Mouse (Mus musculus) 3T3-L1 (cell line): ENCODE data around the gene Itga10.
"Not testable (repeated sequence)": the region's sequence is repeated elsewhere in the genome, so short reads cannot be mapped to it uniquely, and the experiment has no call there.

Experiments
- DNase-seq: peaks from one replicate; pipeline ENCODE4 v3.0.0-alpha.2; 2015; ENCODE audit warnings: low read depth, low spot score

Itga10 gene

DNA sequence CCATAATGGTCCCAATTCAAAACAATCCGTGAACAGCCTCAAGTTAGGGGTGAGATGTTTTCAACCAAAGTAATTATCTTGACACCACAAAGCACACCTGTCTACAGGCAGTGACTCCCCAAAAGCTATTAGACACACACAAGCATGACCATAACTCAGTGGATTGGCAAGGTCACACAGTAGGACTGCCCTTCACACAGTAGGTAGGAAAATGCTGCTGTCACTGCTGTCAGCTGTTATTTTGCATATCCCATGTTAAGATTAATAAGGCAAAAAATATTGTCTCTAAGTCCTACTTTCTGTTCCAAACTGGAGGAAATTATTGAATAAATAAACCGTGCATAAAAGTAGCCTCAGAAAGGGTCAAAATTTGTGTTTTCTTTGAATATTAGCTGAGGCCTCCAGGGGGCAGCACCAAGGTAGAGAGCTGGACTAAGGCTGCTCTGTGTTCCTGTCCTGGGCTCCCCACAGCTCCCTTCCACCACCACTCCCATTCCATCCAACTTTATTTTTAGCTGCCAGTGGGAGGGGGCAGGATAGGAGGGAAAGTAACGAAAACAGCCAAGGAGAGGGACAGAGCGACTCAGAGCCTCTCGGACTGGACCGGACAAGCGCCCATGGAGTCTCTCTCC lies at the start of gene Itga10:
Itga10 (plus strand) TSS at position 567 of the 632 bp plus-strand sequence.
- DNase-seq, result peak; percentile 83

DNA sequence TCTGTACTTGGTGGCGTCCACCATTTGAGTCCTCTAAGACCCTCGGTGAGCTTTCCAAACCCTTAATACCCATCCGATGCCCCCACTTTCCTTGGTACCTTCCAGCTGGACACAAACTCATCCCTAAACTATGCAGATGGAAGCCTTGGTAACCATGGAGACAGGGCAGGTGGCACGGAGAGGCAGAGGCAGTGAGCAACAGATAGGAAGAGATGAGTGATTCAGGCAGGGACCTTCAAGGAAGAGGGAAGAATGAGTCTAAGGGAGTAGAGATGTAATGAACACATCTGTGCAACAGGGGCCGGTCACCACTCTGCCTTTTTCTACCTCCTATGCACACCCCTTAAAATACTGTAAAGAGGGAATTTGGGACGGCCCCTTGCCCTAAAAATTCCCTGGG lies 49.7 kb upstream of the Itga10 start:
- DNase-seq, result peak; percentile 52

DNA sequence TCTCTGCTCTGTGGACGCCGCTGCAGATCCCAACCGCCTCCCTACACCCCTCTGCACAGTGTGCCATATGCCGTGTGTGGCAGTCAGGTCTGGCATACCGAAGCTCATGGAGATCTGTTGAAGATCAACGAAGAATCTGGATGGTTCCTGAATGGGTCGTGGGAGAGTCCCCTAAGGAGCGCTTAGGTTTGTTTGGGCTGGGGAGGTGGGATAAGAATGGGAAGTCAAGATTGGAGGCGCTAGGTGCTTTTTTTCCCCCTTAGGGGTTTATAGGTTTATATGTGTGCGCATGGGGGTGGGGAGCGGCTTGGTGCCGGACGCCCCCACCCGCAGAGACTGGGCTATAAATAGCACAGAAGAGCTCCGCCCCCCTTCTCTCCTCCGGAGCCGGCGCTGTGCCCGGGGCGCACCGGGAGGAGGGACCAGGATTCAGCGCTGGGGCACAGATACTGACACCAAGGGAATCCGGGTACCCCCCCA lies 49.1 kb upstream of the Itga10 start, which contains the start of gene Ankrd34a:
Ankrd34a (plus strand) TSS at position 409 of the 480 bp plus-strand sequence.
- peak; percentile 34 for DNase-seq

DNA sequence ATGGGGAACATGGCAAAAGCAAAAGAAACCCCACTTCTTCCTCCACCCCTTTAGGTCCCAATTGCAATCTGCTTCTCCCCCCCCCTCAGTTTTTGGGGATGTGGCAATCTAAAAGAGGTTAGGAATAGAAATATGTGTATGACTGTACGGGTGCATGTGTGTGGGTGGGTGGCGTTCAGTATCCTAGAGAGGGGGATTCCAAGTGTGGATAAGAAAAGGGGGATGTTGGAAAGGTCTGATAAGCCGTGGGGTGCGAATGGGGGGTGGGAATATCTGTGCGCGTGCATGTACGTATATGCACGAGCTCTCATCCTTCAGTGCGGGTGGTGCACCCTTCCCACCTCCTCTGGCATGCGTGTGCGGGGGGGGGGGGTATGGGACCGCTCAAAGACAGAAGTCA lies 48.5 kb upstream of the Itga10 start:
- DNase-seq, result peak; percentile 27

DNA sequence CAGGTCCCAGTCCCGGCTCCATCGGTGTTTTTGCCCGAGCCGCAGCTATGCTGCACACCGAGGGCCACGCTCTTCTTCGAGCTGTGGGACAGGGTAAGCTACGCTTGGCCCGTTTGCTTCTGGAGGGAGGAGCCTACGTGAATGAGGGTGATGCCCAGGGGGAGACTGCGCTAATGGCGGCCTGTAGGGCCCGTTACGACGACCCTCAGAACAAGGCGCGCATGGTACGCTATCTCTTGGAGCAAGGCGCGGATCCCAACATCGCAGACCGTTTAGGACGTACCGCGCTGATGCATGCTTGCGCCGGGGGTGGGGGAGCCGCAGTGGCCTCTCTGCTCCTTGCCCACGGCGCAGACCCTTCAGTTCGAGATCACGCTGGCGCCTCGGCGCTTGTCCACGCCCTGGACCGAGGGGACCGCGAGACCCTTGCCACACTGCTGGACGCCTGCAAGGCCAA lies 47.9 kb upstream of the Itga10 start:
- peak; percentile 40 for DNase-seq

DNA sequence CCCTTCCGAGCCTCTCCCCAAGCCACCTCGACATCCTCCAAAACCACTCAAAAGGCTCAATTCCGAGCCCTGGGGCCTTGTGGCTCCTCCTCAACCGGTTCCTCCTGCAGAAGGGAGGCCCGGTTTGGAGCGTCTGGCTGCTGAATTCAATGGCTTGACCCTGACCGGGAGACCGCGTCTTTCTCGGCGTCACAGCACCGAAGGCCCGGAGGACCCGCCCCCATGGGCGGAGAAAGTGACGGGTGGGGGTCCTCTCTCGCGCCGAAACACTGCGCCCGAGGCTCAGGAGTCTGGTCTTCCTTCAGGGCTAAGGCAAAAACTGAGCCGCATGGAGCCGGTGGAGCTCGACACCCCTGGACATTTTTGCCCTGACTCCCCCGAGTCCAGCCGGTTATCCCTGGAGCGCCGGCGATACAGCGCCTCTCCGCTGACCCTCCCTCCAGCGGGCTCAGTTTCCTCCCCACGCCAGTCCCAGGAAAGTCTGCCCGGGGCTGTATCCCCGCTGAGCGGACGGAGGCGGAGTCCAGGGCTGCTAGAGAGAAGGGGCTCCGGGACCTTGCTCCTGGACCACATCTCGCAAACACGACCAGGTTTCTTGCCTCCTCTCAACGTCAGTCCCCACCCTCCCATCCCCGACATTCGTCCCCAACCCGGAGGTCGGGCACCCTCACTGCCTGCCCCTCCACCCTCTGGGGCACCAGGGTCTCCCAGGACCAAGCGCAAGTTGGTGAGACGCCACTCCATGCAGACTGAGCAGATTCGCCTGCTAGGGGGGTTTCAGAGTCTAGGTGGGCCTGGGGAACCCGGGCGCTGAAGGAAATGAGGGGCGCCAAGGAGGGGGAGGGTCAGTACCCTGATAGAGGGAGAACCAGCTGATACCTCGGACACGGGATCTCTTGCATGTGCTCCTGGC lies 47.0 kb upstream of the Itga10 start:
- DNase-seq, result no peak

DNA sequence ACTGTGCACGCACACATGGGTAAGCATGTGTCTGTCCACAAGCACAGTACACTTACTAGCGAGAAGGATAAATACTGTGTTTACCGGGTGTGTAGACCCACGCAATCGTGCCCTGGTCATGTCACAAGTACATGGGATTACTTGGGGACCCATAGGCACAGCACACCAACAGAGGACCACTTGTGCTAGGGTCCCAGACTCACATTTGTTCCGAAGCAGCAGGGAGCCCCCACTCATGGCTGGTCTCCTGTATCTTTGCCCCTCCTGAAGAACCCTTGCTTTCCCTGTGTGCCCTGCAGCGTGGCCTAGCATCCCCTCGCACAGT lies 46.4 kb upstream of the Itga10 start:
- no peak for DNase-seq

DNA sequence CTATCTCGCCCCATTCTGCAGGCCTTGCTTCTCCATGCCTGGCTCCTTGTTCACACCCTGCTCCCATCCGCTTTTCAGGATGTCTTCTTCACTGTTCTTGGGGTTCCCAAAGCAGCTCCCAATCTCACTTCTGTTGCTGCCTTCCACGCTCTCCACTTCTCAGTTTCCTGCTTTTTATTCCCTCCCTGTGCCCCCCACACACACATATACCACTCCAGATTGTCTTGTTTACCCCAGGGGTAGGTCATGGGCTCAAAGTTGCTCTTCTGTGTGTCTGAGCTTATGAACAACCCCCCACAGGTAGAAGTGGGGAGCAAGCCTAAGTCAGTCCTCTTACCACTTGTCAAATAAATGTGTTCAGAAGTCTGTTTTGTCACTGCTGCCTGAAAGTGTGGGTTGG lies 46.0 kb upstream of the Itga10 start:
- no peak for DNase-seq

DNA sequence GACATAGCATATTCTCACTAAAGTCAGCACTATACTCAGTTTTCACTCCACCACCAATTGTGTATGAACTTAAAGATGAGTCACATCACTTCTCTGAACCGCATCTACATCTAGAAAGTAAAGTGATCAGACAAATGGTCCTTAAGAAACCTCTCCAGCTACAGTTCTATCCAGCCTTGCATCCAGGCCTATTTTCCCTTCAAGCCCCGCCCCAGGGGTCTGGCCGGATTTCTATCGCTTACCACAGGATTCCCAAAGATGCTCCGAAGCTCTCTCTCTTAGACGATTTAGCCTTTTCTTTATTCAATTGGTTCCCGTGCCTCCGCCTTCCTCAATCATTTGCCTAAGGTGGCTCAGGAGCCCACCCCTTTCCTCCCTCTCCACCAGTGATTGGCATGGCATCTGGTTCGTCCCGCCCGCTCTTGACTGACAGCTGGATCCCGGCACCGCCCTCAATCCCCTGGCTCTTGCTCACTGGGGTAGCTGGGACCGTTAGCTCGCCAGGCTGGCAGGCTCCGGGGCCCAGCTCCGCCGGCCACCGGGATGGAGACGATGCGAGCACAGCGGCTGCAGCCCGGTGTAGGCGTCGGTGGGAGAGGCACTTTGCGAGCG lies 44.6 kb upstream of the Itga10 start, which contains the start of gene Lix1l:
Lix1l (plus strand) TSS at position 511 of the 612 bp plus-strand sequence.
- peak; percentile 100 for DNase-seq

DNA sequence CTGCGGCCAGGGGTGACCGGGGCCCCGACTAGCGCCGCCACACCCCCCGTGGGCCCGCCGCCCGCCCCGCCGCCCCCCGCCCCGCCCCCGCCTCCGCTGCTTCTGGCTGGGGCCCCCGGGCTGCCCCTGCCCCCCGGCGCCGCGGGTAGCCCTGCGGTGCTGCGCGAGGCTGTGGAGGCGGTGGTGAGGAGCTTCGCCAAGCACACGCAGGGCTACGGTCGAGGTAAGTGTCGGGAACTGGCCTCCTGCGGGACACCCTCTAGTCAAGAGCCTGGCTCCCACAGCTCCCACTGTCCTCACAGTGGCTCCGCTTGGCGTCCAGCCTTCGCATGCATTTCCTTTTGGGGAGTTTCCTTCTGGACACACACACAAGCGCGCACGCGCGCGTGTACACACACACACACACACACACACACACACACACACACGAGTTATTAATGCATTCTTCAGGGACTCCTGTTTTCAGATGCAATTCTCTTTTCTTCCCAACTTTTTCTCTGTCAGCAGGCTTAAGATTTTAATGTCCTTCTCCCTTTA lies 44.1 kb upstream of the Itga10 start:
- peak; percentile 87 for DNase-seq

DNA sequence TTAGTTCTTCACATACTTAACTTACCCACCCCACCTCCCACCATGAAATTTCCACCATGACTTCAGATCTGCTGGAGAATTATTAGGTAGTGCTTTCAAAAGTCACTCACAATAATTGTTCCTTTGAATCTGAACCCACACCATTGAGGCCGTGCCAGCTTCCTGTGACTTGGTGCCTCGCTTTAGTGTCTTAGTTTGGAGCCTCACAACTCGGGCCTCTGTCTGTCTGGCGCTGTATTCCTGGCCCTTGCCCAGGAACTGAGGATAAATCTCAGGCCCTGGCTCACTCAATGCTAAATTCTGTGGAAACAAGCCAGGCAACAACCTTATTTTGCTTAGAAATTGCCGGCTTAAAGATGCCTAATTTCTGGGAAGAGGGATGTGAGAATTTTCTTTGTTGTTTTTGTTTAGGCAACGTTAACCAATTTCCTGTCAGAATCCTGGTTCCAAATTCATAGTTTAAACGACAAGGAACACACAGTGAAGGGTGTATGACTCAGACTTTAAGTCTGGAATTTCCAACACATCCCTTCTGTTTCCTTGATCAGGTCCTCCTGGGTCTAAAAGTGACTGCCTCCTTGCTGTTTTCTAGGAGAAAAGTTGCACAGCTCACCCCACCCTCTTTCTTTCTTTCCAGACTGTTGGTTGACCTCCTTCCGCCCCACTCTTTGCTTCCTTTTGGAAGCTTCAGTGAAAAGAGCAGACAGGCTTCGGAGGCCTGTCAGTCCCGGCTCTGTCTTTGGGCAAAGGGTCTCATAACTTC lies 43.3 kb upstream of the Itga10 start:
- DNase-seq, result peak; percentile 70

DNA sequence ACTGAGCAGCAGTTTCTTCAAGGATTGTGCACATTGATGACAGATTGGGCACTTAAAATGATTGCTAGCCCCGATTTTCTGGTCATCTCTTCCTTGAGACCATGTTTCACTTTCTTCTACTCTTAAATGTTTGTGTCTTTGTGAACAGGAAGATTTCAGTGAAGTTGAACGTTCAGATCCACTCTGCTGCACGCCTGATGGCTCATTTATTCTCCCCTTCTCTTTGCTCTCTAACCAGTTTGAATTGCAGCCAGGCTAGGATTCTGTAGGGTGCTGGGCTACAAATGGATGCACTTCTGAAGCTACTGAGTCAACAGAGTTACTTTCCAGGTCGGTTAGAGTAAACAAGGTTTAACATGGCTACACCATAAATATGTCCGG lies 42.7 kb upstream of the Itga10 start:
- no peak for DNase-seq

DNA sequence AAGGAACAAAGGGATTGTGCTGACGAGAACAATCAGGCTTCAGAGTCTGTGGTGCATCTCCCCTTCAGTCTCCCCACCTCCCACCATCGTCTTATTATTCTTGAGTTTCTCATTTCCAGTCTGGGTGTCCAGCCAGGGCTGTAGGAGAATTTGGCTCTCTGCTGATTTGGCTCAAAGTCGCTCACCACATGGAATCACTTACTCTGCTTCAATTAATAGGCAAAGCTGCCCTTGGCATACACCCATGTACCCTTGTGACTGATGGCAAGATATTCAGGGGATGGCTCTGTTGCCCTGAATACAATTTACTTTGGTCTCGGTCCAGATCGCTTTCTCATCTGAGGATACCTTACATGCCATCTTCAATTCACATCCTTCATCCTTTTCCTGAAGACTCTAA lies 42.1 kb upstream of the Itga10 start:
- peak; percentile 72 for DNase-seq

DNA sequence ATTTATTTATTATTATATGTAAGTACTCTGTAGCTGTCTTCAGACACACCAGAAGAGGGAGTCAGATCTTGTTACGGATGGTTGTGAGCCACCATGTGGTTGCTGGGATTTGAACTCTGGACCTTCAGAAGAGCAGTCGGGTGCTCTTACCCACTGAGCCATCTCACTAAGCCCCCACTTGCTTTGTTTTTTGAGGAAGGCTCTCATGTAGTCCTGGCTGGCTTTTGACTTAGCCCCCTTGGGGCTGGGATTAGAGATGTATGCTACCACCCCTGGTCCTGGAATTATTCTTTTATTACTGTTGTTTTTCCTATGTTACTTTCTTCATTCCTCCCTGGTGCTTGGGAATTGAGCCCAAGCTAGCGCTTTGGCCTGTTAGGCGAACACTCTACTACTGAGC lies 39.4 kb upstream of the Itga10 start:
- not testable (repeated sequence) for DNase-seq

DNA sequence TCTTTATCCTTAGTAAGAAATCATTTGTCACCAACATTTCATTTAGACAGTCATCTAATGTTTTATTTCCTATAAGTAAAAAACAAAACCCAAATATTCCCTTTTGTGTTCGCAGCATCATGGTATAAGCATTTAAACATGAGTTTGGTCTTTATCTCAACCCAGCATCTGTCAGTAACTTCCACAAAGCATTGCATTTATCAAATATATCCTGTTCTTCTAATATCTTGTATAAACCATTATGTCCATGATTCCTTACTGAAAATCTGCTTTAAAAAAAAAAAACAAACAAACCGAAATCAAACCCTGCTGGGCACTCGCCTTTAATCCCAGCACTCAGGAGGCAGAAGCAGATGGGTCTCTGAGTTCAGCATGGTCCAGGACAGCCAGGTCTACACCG lies 38.8 kb upstream of the Itga10 start:
- DNase-seq, result no peak

DNA sequence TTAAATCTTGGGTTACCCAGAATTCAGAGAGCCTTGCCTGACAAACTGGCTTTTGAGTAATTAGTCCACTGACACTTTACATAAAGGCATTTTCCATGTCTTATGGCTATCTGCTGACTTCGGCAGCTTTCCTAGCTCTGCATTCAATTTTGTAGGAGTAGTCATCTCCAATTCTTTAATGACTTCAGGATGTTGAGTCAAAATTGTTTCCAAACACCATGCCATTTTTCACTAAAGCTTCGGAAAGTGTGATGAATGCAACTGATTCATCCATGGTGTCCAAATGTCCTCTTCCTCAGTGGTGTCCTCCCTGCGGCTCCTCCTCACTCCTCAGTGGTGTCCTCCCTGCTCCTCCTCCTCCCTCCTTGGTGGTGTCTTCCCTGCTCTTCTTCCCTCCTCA lies 27.4 kb upstream of the Itga10 start:
- DNase-seq, result no peak

DNA sequence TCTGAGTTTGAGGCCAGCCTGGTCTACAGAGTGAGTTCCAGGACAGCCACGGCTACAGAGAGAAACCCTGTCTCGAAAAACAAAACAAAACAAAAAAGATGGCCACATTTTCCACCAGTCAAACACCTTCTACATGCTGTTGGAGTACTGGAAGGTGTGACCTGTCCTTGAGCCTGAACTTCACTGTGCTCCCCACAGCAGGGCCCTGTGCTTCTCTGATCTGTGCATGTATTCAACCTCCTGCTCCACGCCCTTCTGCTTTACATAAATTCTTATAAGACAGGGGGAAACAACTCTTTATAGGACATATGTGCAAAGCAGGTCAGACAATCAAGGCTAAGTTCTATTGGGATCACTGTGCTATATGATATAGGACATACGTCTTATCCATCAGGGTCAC lies 22.2 kb upstream of the Itga10 start:
- no peak for DNase-seq

DNA sequence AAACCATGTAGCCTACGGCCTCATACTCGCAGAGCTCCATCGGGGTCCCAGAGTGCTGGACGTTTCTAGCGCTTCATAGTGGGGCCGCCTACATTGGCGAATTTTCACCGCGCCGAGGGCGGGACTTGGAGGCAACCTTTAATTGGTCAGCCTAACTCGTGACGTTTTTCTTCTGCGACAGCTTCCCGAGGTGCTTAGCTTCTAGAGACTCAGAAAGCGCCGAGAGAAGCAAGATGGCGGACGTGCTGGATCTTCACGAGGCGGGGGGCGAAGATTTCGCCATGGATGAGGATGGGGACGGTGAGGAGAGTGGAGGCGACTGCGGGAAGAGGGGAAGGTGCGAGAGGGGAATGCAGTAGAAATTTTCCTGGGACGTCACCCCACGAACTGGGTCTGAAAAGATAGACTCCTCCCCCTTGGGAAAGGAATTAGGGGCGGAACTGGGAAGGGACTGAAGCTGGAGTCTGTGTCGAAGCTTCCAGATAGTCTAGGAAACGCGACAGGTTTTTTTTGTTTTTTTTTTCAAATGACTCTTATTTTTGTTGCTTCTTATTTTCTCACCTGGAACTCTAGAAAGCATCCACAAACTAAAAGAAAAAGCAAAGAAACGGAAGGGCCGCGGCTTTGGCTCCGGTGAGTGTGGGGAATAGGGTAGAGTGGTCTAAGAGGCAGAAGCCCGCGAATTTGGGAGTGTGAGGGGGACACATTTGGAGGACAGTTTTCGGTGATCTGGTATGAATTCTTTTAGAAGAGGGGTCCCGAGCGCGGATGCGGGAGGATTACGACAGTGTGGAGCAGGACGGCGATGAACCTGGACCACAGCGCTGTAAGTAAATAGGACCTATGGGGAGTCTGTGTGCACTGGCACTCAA lies 15.4 kb upstream of the Itga10 start, which contains the start of gene Rbm8a:
Rbm8a (plus strand) TSS at position 205 of the 872 bp plus-strand sequence.
- DNase-seq, result peak; percentile 99

DNA sequence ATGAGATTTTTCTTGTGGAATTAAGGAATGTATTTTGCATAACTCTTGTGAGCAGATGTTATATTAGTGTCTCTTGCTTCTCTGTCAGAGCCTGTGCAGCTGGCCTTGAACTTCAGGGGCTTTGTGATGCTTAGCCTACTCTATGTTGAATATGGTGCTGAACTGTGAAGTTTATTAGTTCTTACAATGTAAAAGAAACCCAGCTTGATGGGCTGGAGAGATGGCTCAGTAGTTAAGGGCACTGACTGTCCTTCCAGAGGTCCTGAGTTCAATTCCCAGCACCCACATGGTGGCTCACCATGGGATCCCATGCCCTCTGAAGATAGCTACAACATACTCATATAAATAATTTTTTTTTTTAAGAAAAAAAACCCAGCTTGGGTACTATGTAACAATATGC lies 13.3 kb upstream of the Itga10 start:
- DNase-seq, result no peak

DNA sequence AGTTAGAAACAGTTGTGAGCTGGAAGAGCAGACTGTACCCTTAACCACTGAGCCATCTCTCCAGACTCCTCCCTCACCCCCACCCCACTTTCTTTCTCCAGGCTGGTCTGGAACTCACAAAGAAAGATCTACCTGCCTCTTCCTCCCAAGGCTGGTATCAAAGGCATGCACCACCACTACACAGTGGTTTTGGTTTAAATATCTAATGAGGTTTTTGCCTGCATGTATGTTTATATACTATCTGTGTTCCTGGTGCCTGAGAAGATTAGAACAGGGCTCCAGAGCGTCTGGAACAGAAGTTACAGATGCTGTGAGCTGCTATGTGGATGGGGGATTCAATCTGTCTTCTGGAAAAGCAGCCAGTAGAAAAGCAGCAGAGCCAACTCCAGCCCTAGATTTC lies 11.4 kb upstream of the Itga10 start:
- no peak for DNase-seq
